Mouse (Mus musculus) forebrain, embryonic 14.5 days (tissue): ENCODE measurements at regions not wholly inside any gene's neighbourhood (a gene's known extent, or its start where the extent isn't known, plus 50 kb on each side); places are given as distances from the start of the nearest gene placed in this dataset. TPM values are rescaled to one million over a fixed set of nuclear protein-coding genes. Genes with fewer than 3 reads are reported as not detected.

Source experiments
- ATAC-seq: fragments of 200-750 bp; cut with Nextera tagmentation; 2 replicates; pipeline ENCODE4 v1.8.0; 2017; ENCODE audit warnings: mild to moderate bottlenecking, moderate library complexity
- DNase-seq: peaks from one replicate; pipeline ENCODE4 v3.0.0-alpha.2; 2015; ENCODE audit warnings: low spot score
- H3K27ac ChIP-seq: fragments of 300-500 bp; sonication (generic); 2 replicates; pipeline ENCODE4 v1.5.1; 2014; ENCODE audit warnings: low read depth, mild to moderate bottlenecking, control low read depth, low read length, moderate library complexity
- H3K27me3 ChIP-seq: fragments of 300-500 bp; sonication (generic); replicated peaks from 2 replicates; pipeline ENCODE4 v1.6.1; 2014; ENCODE audit warnings: low read length, control low read depth, mixed read lengths; ENCODE audit not compliant: control insufficient read depth, insufficient read depth
- H3K36me3 ChIP-seq: fragments of 300-500 bp; sonication (generic); 2 replicates; pipeline ENCODE4 v1.6.1; 2014; ENCODE audit warnings: low read length, control low read depth; ENCODE audit not compliant: control insufficient read depth, insufficient read depth
- H3K4me1 ChIP-seq: fragments of 300-500 bp; sonication (generic); 2 replicates; pipeline ENCODE4 v1.6.1; 2014; ENCODE audit warnings: antibody characterized with exemption, low read length, control low read depth; ENCODE audit not compliant: control insufficient read depth, insufficient read depth
- H3K4me2 ChIP-seq: fragments of 300-500 bp; sonication (generic); 2 replicates; pipeline ENCODE4 v1.6.1; 2014; ENCODE audit warnings: mild to moderate bottlenecking, control low read depth, low read length
- H3K4me3 ChIP-seq: fragments of 300-500 bp; sonication (generic); 2 replicates; pipeline ENCODE4 v1.5.1; 2014; ENCODE audit warnings: low read depth, low read length, control low read depth
- H3K9ac ChIP-seq: fragments of 300-500 bp; sonication (generic); 2 replicates; pipeline ENCODE4 v1.6.1; 2014; ENCODE audit warnings: mild to moderate bottlenecking, low read length, control low read depth, moderate library complexity
- H3K9me3 ChIP-seq: fragments of 300-500 bp; sonication (generic); replicated peaks from 2 replicates; pipeline ENCODE4 v1.6.1; 2016; ENCODE audit warnings: low read length, control low read depth, mixed read lengths; ENCODE audit not compliant: control insufficient read depth
- WGBS: fragments of 180-500 bp; shearing (Covaris S2); extraction: QIAGEN DNeasy Blood & Tissue Kit; methylation state at CpG from one replicate; pipeline ENCODE4 v1.1.7; 2014; 5-methylcytosine and 5-hydroxymethylcytosine counted together
- microRNA-seq: library from miRNA; unstranded; fragments of <30 nt; microRNA quantifications from one replicate; pipeline ENCODE4, GENCODE M21; 2016

GRCm38 (mm10) chr7:139779876-139780275, 54.1 kb upstream of the Adgra1 start:
- Histone ChIP-seq H3K4me3 (no peak overlapping the region), H3K4me1 (no peaks in the 10 kb centered on the region), H3K9me3 (no peaks in the 10 kb centered on the region), H3K36me3 (no peaks in the 10 kb centered on the region), H3K27ac (no peak overlapping the region), H3K9ac (no peak overlapping the region), H3K4me2 (no peak overlapping the region), H3K27me3 (no peaks in the 10 kb centered on the region)
- whole genome bisulfite sequencing = 90% methylated on average over 3 of the region's 3 CpGs
- no peak for ATAC-seq
- DNase-seq = no peak

DNA sequence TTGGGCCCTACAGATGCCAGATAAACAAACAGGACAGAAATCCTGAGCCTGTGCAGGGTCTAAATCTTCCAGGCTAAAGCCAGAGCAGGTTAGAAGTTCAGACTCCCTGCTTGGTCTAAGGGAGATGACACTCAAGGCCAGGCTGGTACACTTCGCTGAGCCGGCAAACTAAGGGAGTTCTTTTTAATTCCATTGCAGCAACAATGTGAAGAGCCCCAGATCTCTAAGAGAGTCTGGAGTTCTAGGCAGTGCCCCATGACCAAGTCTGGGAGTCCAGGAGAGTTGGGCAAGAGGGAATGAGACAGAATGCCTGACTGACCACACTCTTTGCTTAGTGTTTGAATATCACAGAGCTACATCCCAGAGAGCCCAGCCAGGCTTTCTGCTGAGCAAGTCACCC, 52.5 kb upstream of the Adgra1 start:
- 94% methylated on average over 2 of the region's 2 CpGs for WGBS
- H3K9ac ChIP-seq = no peak overlapping the region
- H3K36me3 ChIP-seq = no peaks in the 10 kb centered on the region
- no peaks in the 10 kb centered on the region for H3K4me1 ChIP-seq
- H3K27me3 ChIP-seq = no peaks in the 10 kb centered on the region
- H3K4me3 ChIP-seq = no peak overlapping the region
- no peaks in the 10 kb centered on the region for H3K9me3 ChIP-seq
- no peak overlapping the region for H3K4me2 ChIP-seq
- no peak overlapping the region for H3K27ac ChIP-seq
- DNase-seq (no peak), ATAC-seq (no peak)

Small RNA genes in the stretch of these regions (microRNA-seq; reads per million reads assigned to microRNA genes)
- not detected for gene Mir6401
